Mouse (Mus musculus) MEL (cell line): ENCODE measurements around the gene AK157302. TPM values are rescaled to one million over a fixed set of nuclear protein-coding genes. Genes with fewer than 3 reads are reported as not detected.

Experiments used
- DNase-seq: peaks from one replicate; pipeline ENCODE4 v3.0.0; 2011; ENCODE audit warnings: low read depth, low spot score
- H3K27ac ChIP-seq: 2 replicates; pipeline ENCODE4 v1.5.1; 2012; ENCODE audit warnings: low read depth, mild to moderate bottlenecking, control low read depth, low read length, moderate library complexity; ENCODE audit not compliant: control insufficient read depth
- H3K27me3 ChIP-seq, 2 experiments: fragments of 150-350 bp in 1 of 2; sonication (generic) in 1 of 2; 2 replicates each; pipeline ENCODE4 v1.6.1; 2012; ENCODE audit warnings: low read length in 2 of 2, mild to moderate bottlenecking in 2 of 2, improper control_type of control experiment in 1 of 2, moderate library complexity in 1 of 2; ENCODE audit not compliant: insufficient read depth in 2 of 2, control insufficient read depth in 1 of 2
- H3K36me3 ChIP-seq, 2 experiments: 2 replicates each; pipeline ENCODE4 v1.6.1; 2012 to 2014; ENCODE audit warnings: low read length in 2 of 2, improper control_type of control experiment in 1 of 2, inconsistent platforms in 1 of 2, mild to moderate bottlenecking in 1 of 2; ENCODE audit not compliant: insufficient read depth in 2 of 2, control insufficient read depth in 1 of 2
- H3K4me1 ChIP-seq, 2 experiments: fragments of 150-350 bp in 1 of 2; sonication (generic) in 1 of 2; 2 replicates each; pipeline ENCODE4 v1.6.1; 2012; ENCODE audit warnings: low read length in 2 of 2, improper control_type of control experiment in 1 of 2, mild to moderate bottlenecking in 1 of 2; ENCODE audit not compliant: insufficient read depth in 2 of 2, control insufficient read depth in 1 of 2
- H3K4me3 ChIP-seq, 2 experiments: fragments of 150-350 bp in 1 of 2; sonication (generic) in 1 of 2; 2 replicates each; pipeline ENCODE4 v1.5.1; 2012; ENCODE audit warnings: low read depth in 2 of 2, low read length in 2 of 2, mild to moderate bottlenecking in 2 of 2, moderate library complexity in 2 of 2, control low read depth in 1 of 2, improper control_type of control experiment in 1 of 2; ENCODE audit not compliant: control insufficient read depth in 1 of 2, insufficient read depth in 1 of 2
- H3K79me2 ChIP-seq: 2 replicates; pipeline ENCODE4 v1.6.1; 2012; ENCODE audit warnings: mild to moderate bottlenecking, low read length, moderate library complexity; ENCODE audit not compliant: control insufficient read depth, poor library complexity, insufficient read depth
- H3K9ac ChIP-seq: 2 replicates; pipeline ENCODE4 v1.6.1; 2012; ENCODE audit warnings: low read depth, mild to moderate bottlenecking, control low read depth, low read length, moderate library complexity; ENCODE audit not compliant: control insufficient read depth, poor library complexity, severe bottlenecking
- H3K9me3 ChIP-seq: fragments of 150-350 bp; sonication (generic); replicated peaks from 2 replicates; pipeline ENCODE4 v1.6.1; 2012; ENCODE audit warnings: mild to moderate bottlenecking, low read length, improper control_type of control experiment, moderate library complexity; ENCODE audit not compliant: insufficient read depth
- BHLHE40 ChIP-seq: IDR thresholded peaks from 2 replicates; pipeline ENCODE4 v1.6.1; 2012; ENCODE audit warnings: low read depth, mild to moderate bottlenecking, inconsistent platforms, low read length, improper control_type of control experiment, borderline replicate concordance
- E2F4 ChIP-seq: IDR thresholded peaks from 2 replicates; pipeline ENCODE4 v1.6.1; 2011; ENCODE audit warnings: low read depth, low read length, improper control_type of control experiment, borderline replicate concordance
- EP300 ChIP-seq, 2 experiments: IDR thresholded peaks; 2 replicates each; pipeline ENCODE4 v1.6.1; 2011; ENCODE audit warnings: improper control_type of control experiment in 2 of 2, low read length in 2 of 2, low read depth in 1 of 2, mild to moderate bottlenecking in 1 of 2
- ETS1 ChIP-seq: IDR thresholded peaks from 2 replicates; pipeline ENCODE4 v1.6.1; 2012; ENCODE audit warnings: low read depth, mild to moderate bottlenecking, inconsistent platforms, low read length, improper control_type of control experiment, moderate library complexity
- HCFC1 ChIP-seq: IDR thresholded peaks from 2 replicates; pipeline ENCODE4 v1.6.1; 2012; ENCODE audit warnings: low read depth, mild to moderate bottlenecking, inconsistent platforms, low read length, improper control_type of control experiment, moderate library complexity
- KAT2A ChIP-seq: conservative IDR thresholded peaks from 2 replicates; pipeline ENCODE4 v1.6.1; 2012; ENCODE audit warnings: low read depth, low read length, improper control_type of control experiment, inconsistent platforms
- MAFK ChIP-seq: IDR thresholded peaks from 2 replicates; pipeline ENCODE4 v1.6.1; 2011; ENCODE audit warnings: low read depth, mild to moderate bottlenecking, low read length, improper control_type of control experiment, borderline replicate concordance
- MAX ChIP-seq: IDR thresholded peaks from 2 replicates; pipeline ENCODE4 v1.6.1; 2011; ENCODE audit warnings: low read length, improper control_type of control experiment
- MEF2A ChIP-seq: IDR thresholded peaks from 2 replicates; pipeline ENCODE4 v1.6.1; 2014; ENCODE audit warnings: low read depth, mild to moderate bottlenecking, inconsistent platforms, low read length, improper control_type of control experiment; ENCODE audit not compliant: poor library complexity, insufficient replicate concordance, severe bottlenecking; ENCODE audit errors: extremely low read depth
- MXI1 ChIP-seq: IDR thresholded peaks from 2 replicates; pipeline ENCODE4 v1.6.1; 2011; ENCODE audit warnings: mild to moderate bottlenecking, low read depth, low read length, improper control_type of control experiment
- NELFE ChIP-seq: IDR thresholded peaks from 2 replicates; pipeline ENCODE4 v1.6.1; 2011; ENCODE audit warnings: low read depth, low read length, improper control_type of control experiment
- NRF1 ChIP-seq: IDR thresholded peaks from 2 replicates; pipeline ENCODE4 v1.6.1; 2014; ENCODE audit warnings: low read depth, mild to moderate bottlenecking, inconsistent platforms, low read length, improper control_type of control experiment, moderate library complexity; ENCODE audit not compliant: poor library complexity, insufficient read depth, severe bottlenecking
- POLR2A ChIP-seq, 2 experiments: IDR thresholded peaks; 2 replicates each; pipeline ENCODE4 v1.6.1; 2011 to 2012; ENCODE audit warnings: low read length in 2 of 2, mild to moderate bottlenecking in 2 of 2, control low read depth in 1 of 2, improper control_type of control experiment in 1 of 2, low read depth in 1 of 2, moderate library complexity in 1 of 2; ENCODE audit not compliant: control insufficient read depth in 1 of 2, insufficient read depth in 1 of 2, poor library complexity in 1 of 2
- POLR2AphosphoS5 ChIP-seq: IDR thresholded peaks from 2 replicates; pipeline ENCODE4 v1.6.1; 2012; ENCODE audit warnings: low read depth, borderline replicate concordance, mild to moderate bottlenecking, inconsistent platforms, low read length, moderate library complexity, mixed read lengths
- RCOR1 ChIP-seq: IDR thresholded peaks from 2 replicates; pipeline ENCODE4 v1.6.1; 2012; ENCODE audit warnings: low read depth, mild to moderate bottlenecking, inconsistent platforms, low read length, improper control_type of control experiment
- TAL1 ChIP-seq: IDR thresholded peaks from 2 replicates; pipeline ENCODE4 v1.6.1; 2012; ENCODE audit warnings: mild to moderate bottlenecking, inconsistent platforms, low read length, moderate library complexity, mixed read lengths
- TBP ChIP-seq: IDR thresholded peaks from 2 replicates; pipeline ENCODE4 v1.8.0; 2011; ENCODE audit warnings: low read depth, low read length, improper control_type of control experiment
- TCF12 ChIP-seq: IDR thresholded peaks from 2 replicates; pipeline ENCODE4 v1.6.1; 2014; ENCODE audit warnings: low read depth, mild to moderate bottlenecking, inconsistent platforms, low read length, improper control_type of control experiment, moderate library complexity
- UBTF ChIP-seq: IDR thresholded peaks from 2 replicates; pipeline ENCODE4 v1.6.1; 2012; ENCODE audit warnings: low read depth, mild to moderate bottlenecking, inconsistent platforms, low read length, improper control_type of control experiment, moderate library complexity, borderline replicate concordance; ENCODE audit not compliant: insufficient read depth
- USF1 ChIP-seq: IDR thresholded peaks from 2 replicates; pipeline ENCODE4 v1.6.1; 2014; ENCODE audit warnings: low read depth, mild to moderate bottlenecking, inconsistent platforms, low read length, improper control_type of control experiment, moderate library complexity
- USF2 ChIP-seq, 2 experiments: IDR thresholded peaks; 2 replicates each; pipeline ENCODE4 v1.6.1; 2011 to 2012; ENCODE audit warnings: improper control_type of control experiment in 2 of 2, low read length in 2 of 2, borderline replicate concordance in 1 of 2, inconsistent platforms in 1 of 2, low read depth in 1 of 2, mild to moderate bottlenecking in 1 of 2; ENCODE audit not compliant: insufficient read depth in 1 of 2
- ZKSCAN1 ChIP-seq: IDR thresholded peaks from 2 replicates; pipeline ENCODE4 v1.6.1; 2012; ENCODE audit warnings: low read depth, mild to moderate bottlenecking, inconsistent platforms, low read length, improper control_type of control experiment, moderate library complexity
- polyA plus RNA-seq, 2 experiments: library from polyadenylated mRNA; stranded (reverse) in 1 of 2; unstranded in 1 of 2; fragments of >175 nt in 1 of 2; fragments of >200 nt in 1 of 2; gene quantifications; 2 replicates each; pipeline versions ENCODE4 v1.2.1 to v1.2.4; 2012; ENCODE audit warnings: low replicate concordance in 2 of 2, low read depth in 1 of 2; ENCODE audit not compliant: insufficient read length in 2 of 2, insufficient read depth in 1 of 2, missing spikeins in 1 of 2
- total RNA-seq: library from RNA; depleted of rRNA; stranded (reverse); fragments of 300-350 nt; gene quantifications from 2 replicates; pipeline ENCODE4 v1.2.3, GENCODE M21; 2012

The AK157302 gene
- total and polyA plus RNA-seq, 3 experiments, result 0.10 to 0.50 TPM; not detected in 1

- Histone ChIP-seq H3K79me2 (no peaks in the 10 kb centered on the region), H3K4me3 (no peak overlapping the region), H3K27me3 (peaks cover 0 to 3% of the 10 kb centered on the region in 2 experiments; a peak in 3 of 4 replicates), H3K9me3 (no peaks in the 10 kb centered on the region), H3K9ac (no peak overlapping the region), H3K36me3 (peaks cover 0 to 4% of the 10 kb centered on the region in 2 experiments; a peak in 2 of 4 replicates), H3K4me1 (peaks cover 0 to 3% of the 10 kb centered on the region in 2 experiments; a peak in 2 of 4 replicates), H3K27ac (no peak overlapping the region)
- TF ChIP-seq TBP (no peak), POLR2AphosphoS5 (no peak), MXI1 (no peak), MAX (no peak), TCF12 (no peak), MEF2A (no peak), NRF1 (no peak), ETS1 (no peak), BHLHE40 (no peak), MAFK (no peak)
- no peak for DNase-seq
These were observed 27.7 kb upstream of the AK157302 start for GRCm38 (mm10) chr13:21467336-21467735.

GRCm38 (mm10) chr13:21468061-21469019, 26.7 kb upstream of the AK157302 start, which contains the start of gene Nkapl:
Gene Nkapl, minus strand, starts transcription at chr13:21468509.
- Histone ChIP-seq H3K9me3 (no peaks in the 10 kb centered on the region), H3K4me1 (peaks cover 0 to 7% of the 10 kb centered on the region in 2 experiments; a peak in 2 of 4 replicates), H3K36me3 (peaks cover 0 to 7% of the 10 kb centered on the region in 2 experiments; a peak in 2 of 4 replicates), H3K4me3 (peak within 1 kb of the TSS; percentile 31 to 62), H3K79me2 (no peaks in the 10 kb centered on the region), H3K9ac (peak within 1 kb of the TSS; percentile 57), H3K27ac (peak within 1 kb of the TSS; percentile 6; the same call in 1 of the 2 replicates), H3K27me3 (peaks cover 0 to 3% of the 10 kb centered on the region in 2 experiments; a peak in 3 of 4 replicates)
- TF ChIP-seq HCFC1 (peak; percentile 16; the same call in 1 of the 2 replicates), USF1 (no peak), KAT2A (no peak), ZKSCAN1 (no peak), UBTF (no peak), POLR2A (IDR thresholded peaks at IDR 0.05; ENCODE audit: control insufficient read depth in 1 of 2, insufficient read depth in 1 of 2, low read depth in 1 of 2, low read length in 2 of 2, poor library complexity in 1 of 2) (peak; percentile 64 to 68), NRF1 (peak; percentile 79), USF2 (IDR thresholded peaks at IDR 0.05; ENCODE audit: borderline replicate concordance in 1 of 2, insufficient read depth in 1 of 2, low read depth in 1 of 2, low read length in 2 of 2) (no peak), MXI1 (no peak), TBP (no peak), E2F4 (no peak), TCF12 (no peak), TAL1 (no peak), RCOR1 (no peak), MEF2A (no peak), NELFE (peak; percentile 58), EP300 (IDR thresholded peaks at IDR 0.05; ENCODE audit: low read depth in 1 of 2, low read length in 2 of 2) (no peak)
- peak; percentile 87 for DNase-seq
